ENCODE assay signal across 5 mouse cellular contexts in the genomic region with DNA sequence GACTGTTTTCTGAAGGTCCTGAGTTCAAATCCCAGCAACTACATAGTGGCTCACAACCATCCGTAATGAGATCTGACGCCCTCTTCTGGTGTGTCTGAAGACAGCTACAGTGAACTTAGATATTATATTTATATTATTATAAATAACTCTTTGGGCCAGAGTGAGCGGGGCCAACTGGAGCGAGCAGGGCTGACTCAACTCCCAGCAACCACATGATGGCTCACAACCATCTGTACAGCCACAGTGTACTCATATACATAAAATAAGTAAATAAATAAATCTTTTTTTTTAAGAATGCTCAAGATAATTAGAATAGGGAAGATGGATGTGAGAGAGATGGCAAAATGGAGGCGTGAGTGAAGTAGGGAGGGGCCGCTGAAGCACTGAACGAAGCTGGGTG. TPM values are rescaled to one million over a fixed set of nuclear protein-coding genes. Genes with fewer than 3 reads are reported as not detected.
DNase-seq lines count a peak whose midpoint lies in the region; TF ChIP-seq lines count a peak whose summit lies in the region.
"Not testable (repeated sequence)": the region's sequence is repeated elsewhere in the genome, so short reads cannot be mapped to it uniquely, and the experiment has no call there.
"Had no signal": no experiment of that assay in that cellular context is flagged by ENCODE, and none has a peak within 500 bp of the region (broad histone marks: within the 10 kb centered on the region; RNA-seq: fewer than 3 reads in every experiment).

No protein-coding gene starts in this region.

- H3K4me3 ChIP-seq in layer of hippocampus, adult 2 months; myocyte: not testable (repeated sequence)

- not testable (repeated sequence) for TF ChIP-seq POLR2A in myocyte (IDR thresholded peaks at IDR 0.05; ENCODE audit: insufficient read length, low read depth)

- peak; percentile 58 for DNase-seq in NIH3T3 (ENCODE audit: low read depth)
- not testable (repeated sequence) for DNase-seq in layer of hippocampus, adult 2 months (ENCODE audit: low spot score in 2 of 2)

- not testable (repeated sequence) for H3ac ChIP-seq in myocyte (ENCODE audit: control insufficient read depth, insufficient read length)

- not testable (repeated sequence) for H3K36me3 ChIP-seq in myocyte (ENCODE audit: control insufficient read depth, insufficient read depth)

- not testable (repeated sequence) for H3K79me2 ChIP-seq in myocyte (ENCODE audit: control insufficient read depth, insufficient read depth)

- TF ChIP-seq CTCF in layer of hippocampus, adult 2 months (conservative IDR thresholded peaks at IDR 0.05) = peak; percentile 18; the same call in 1 of the 2 replicates

- peak overlapping the region; percentile 8 for H3K4me2 ChIP-seq in myocyte (ENCODE audit: low read depth)

- H3K27ac ChIP-seq in layer of hippocampus, adult 2 months = not testable (repeated sequence)

- not testable (repeated sequence) for H3K27me3 ChIP-seq in myocyte (ENCODE audit: control insufficient read depth, insufficient read depth, insufficient read length)

TF ChIP-seq in myocyte, 11 proteins besides CTCF, POLR2A, EP300 and RAD21:
- TF ChIP-seq CEBPB (IDR thresholded peaks at IDR 0.05; ENCODE audit: insufficient read depth, poor library complexity, severe bottlenecking) = 0 out of 2 replicates have a peak, but pooled peaks have one; percentile 51

RNA-seq across cellular contexts. Expression of a gene that starts 7.3 kb away (rescaled TPM):
- total RNA-seq in layer of hippocampus, adult 2 months (2021) = 1 to 10 TPM; 2.1 to 3.3 TPM
- 5.0 TPM for polyA plus RNA-seq in myocyte (2012; fragmentation: generic; extraction: Trizol)
- total RNA-seq: adrenal gland, postnatal 14 days had no signal
- polyA plus RNA-seq: CD4-positive, CD25-positive, alpha-beta regulatory T cell, adult 4 months had no signal

RNA-seq across cellular contexts. Expression of a gene that starts 9.1 kb away (rescaled TPM):
- 10 to 100 TPM; 87.3 to 99.8 TPM for total RNA-seq in layer of hippocampus, adult 2 months (2021)
- polyA plus RNA-seq in myocyte (2012; fragmentation: generic; extraction: Trizol) = 43.4 TPM

RNA-seq across cellular contexts. Expression of a gene that starts 24.0 kb away (rescaled TPM):
- 10 to 100 TPM; 28.5 to 30.1 TPM for total RNA-seq in layer of hippocampus, adult 2 months (2021)
- polyA plus RNA-seq in myocyte (2012; fragmentation: generic; extraction: Trizol) = 66.1 TPM

RNA-seq across cellular contexts. Expression of a gene that starts 32.0 kb away (rescaled TPM):
- total RNA-seq in layer of hippocampus, adult 2 months (2021) = 10 to 100 TPM; 38.6 to 41.1 TPM
- 81.3 TPM for polyA plus RNA-seq in myocyte (2012; fragmentation: generic; extraction: Trizol)

RNA-seq across cellular contexts. Expression of a gene that starts 32.7 kb away (rescaled TPM):
- 10 to 100 TPM; 14.7 to 15.3 TPM for total RNA-seq in layer of hippocampus, adult 2 months (2021)
- 13.5 TPM for polyA plus RNA-seq in myocyte (2012; fragmentation: generic; extraction: Trizol)
